Mouse (Mus musculus): Measurements from ENCODE around the gene Il4ra. TPM values are rescaled to one million over a fixed set of nuclear protein-coding genes. Genes with fewer than 3 reads are reported as not detected.

Il4ra gene
- polyA plus RNA-seq, 1 experiment, result 23.0 TPM

- H3K27ac ChIP-seq (ENCODE audit: control insufficient read depth, insufficient read depth, low read depth, low read length, poor library complexity), result no peak overlapping the region
- H3K4me1 ChIP-seq (ENCODE audit: control insufficient read depth, insufficient read depth, low read length), result peaks cover 1% of the 10 kb centered on the region; the same call in 1 of the 2 replicates
- TF ChIP-seq POLR2A (IDR thresholded peaks at IDR 0.05; ENCODE audit: borderline replicate concordance, control insufficient read depth, low read depth, low read length) (no peak), CTCF (IDR thresholded peaks at IDR 0.05; ENCODE audit: control insufficient read depth, insufficient read depth, low read length) (no peak)
- WGBS, result 84% methylated on average over 5 of the region's 5 CpGs
- no peak overlapping the region for H3K4me3 ChIP-seq (replicated peaks; ENCODE audit: control insufficient read depth, low read depth, low read length)
Measured at GRCm38 (mm10) chr7:125515081-125515853, 36.7 kb upstream of the Il4ra start.

DNA sequence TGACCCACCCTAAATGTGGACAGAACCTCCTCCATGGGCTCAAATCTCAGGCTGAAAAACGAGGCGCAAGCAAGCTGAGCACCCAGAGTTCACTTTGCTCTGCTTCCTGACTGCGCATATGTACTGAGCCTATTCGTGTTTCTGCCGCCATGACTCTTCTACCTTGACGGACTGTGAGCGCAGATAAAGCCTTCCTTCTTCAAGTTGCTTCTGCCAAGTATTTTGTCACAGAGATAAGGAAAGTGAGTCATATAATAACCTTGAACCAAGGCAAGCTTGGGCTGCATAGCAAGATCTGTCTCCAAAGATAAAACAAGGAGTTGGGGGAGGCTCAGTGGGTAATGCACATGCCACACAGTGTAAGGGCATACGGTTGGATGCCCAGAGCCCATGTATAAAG, 35.2 kb upstream of the Il4ra start:
- Histone ChIP-seq H3K27ac (ENCODE audit: control insufficient read depth, insufficient read depth, low read depth, low read length, poor library complexity) (peak overlapping the region; percentile 48; the same call in 1 of the 2 replicates), H3K4me1 (ENCODE audit: control insufficient read depth, insufficient read depth, low read length) (peaks cover 1% of the 10 kb centered on the region; the same call in 1 of the 2 replicates)
- 69% methylated on average over 8 of the region's 8 CpGs for WGBS

GRCm38 (mm10) chr7:125517470-125517869, 34.5 kb upstream of the Il4ra start:
- TF ChIP-seq POLR2A (IDR thresholded peaks at IDR 0.05; ENCODE audit: borderline replicate concordance, control insufficient read depth, low read depth, low read length) (no peak), CTCF (IDR thresholded peaks at IDR 0.05; ENCODE audit: control insufficient read depth, insufficient read depth, low read length) (no peak)
- no peak overlapping the region for H3K4me3 ChIP-seq (replicated peaks; ENCODE audit: control insufficient read depth, low read depth, low read length)
- WGBS, result 91% methylated on average over 6 of the region's 6 CpGs
- no peak overlapping the region for H3K27ac ChIP-seq (ENCODE audit: control insufficient read depth, insufficient read depth, low read depth, low read length, poor library complexity)
- H3K4me1 ChIP-seq (ENCODE audit: control insufficient read depth, insufficient read depth, low read length), result no peaks in the 10 kb centered on the region; the same call in 1 of the 2 replicates

More for the DNA sequence above, 35.2 kb upstream of the Il4ra start:
- H3K4me3 ChIP-seq (replicated peaks; ENCODE audit: control insufficient read depth, low read depth, low read length), result no peak overlapping the region
- no peak for TF ChIP-seq POLR2A (IDR thresholded peaks at IDR 0.05; ENCODE audit: borderline replicate concordance, control insufficient read depth, low read depth, low read length)
- no peak for TF ChIP-seq CTCF (IDR thresholded peaks at IDR 0.05; ENCODE audit: control insufficient read depth, insufficient read depth, low read length)

GRCm38 (mm10) chr7:125519715-125520114, 32.2 kb upstream of the Il4ra start:
- no peaks in the 10 kb centered on the region; the same call in 1 of the 2 replicates for H3K4me1 ChIP-seq (ENCODE audit: control insufficient read depth, insufficient read depth, low read length)
- H3K27ac ChIP-seq (ENCODE audit: control insufficient read depth, insufficient read depth, low read depth, low read length, poor library complexity), result no peak overlapping the region
- TF ChIP-seq POLR2A (IDR thresholded peaks at IDR 0.05; ENCODE audit: borderline replicate concordance, control insufficient read depth, low read depth, low read length) (no peak), CTCF (IDR thresholded peaks at IDR 0.05; ENCODE audit: control insufficient read depth, insufficient read depth, low read length) (no peak)
- no peak overlapping the region for H3K4me3 ChIP-seq (replicated peaks; ENCODE audit: control insufficient read depth, low read depth, low read length)
- WGBS, result 73% methylated on average over 3 of the region's 3 CpGs

DNA sequence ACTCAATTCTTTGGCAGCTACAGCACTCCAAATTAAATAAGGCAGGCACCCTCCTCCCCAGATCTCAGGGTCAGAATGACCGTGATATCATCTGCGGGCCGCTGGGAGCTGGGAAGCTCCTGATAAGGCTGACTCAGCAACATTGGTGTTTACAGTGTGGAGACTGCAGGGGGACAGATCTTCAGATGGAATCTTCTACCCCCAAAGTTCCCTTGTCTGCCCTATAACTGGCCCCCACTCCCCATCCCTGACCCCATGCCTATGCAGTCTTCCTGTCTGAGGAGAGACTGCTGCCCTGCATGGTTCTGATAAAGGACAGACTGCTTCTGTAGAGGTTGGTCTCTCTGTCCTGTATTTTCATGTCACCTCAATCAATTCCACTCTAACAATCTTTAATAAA, 28.9 kb upstream of the Il4ra start:
- no peaks in the 10 kb centered on the region; the same call in 1 of the 2 replicates for H3K4me1 ChIP-seq (ENCODE audit: control insufficient read depth, insufficient read depth, low read length)
- no peak overlapping the region for H3K27ac ChIP-seq (ENCODE audit: control insufficient read depth, insufficient read depth, low read depth, low read length, poor library complexity)
- WGBS, result 46% methylated on average over 3 of the region's 3 CpGs

GRCm38 (mm10) chr7:125527186-125527585, 24.7 kb upstream of the Il4ra start:
- WGBS, result 87% methylated on average over 6 of the region's 6 CpGs
- Histone ChIP-seq H3K27ac (ENCODE audit: control insufficient read depth, insufficient read depth, low read depth, low read length, poor library complexity) (no peak overlapping the region), H3K4me1 (ENCODE audit: control insufficient read depth, insufficient read depth, low read length) (no peaks in the 10 kb centered on the region; the same call in 1 of the 2 replicates), H3K4me3 (replicated peaks; ENCODE audit: control insufficient read depth, low read depth, low read length) (no peak overlapping the region)
- TF ChIP-seq CTCF (IDR thresholded peaks at IDR 0.05; ENCODE audit: control insufficient read depth, insufficient read depth, low read length), result no peak
- TF ChIP-seq POLR2A (IDR thresholded peaks at IDR 0.05; ENCODE audit: borderline replicate concordance, control insufficient read depth, low read depth, low read length), result no peak

More for the DNA sequence above, 28.9 kb upstream of the Il4ra start:
- TF ChIP-seq CTCF (IDR thresholded peaks at IDR 0.05; ENCODE audit: control insufficient read depth, insufficient read depth, low read length), result no peak
- TF ChIP-seq POLR2A (IDR thresholded peaks at IDR 0.05; ENCODE audit: borderline replicate concordance, control insufficient read depth, low read depth, low read length), result no peak
- no peak overlapping the region for H3K4me3 ChIP-seq (replicated peaks; ENCODE audit: control insufficient read depth, low read depth, low read length)

GRCm38 (mm10) chr7:125527901-125528580, 23.9 kb upstream of the Il4ra start:
- no peak for TF ChIP-seq CTCF (IDR thresholded peaks at IDR 0.05; ENCODE audit: control insufficient read depth, insufficient read depth, low read length)
- no peak for TF ChIP-seq POLR2A (IDR thresholded peaks at IDR 0.05; ENCODE audit: borderline replicate concordance, control insufficient read depth, low read depth, low read length)
- no peaks in the 10 kb centered on the region; the same call in 1 of the 2 replicates for H3K4me1 ChIP-seq (ENCODE audit: control insufficient read depth, insufficient read depth, low read length)

DNA sequence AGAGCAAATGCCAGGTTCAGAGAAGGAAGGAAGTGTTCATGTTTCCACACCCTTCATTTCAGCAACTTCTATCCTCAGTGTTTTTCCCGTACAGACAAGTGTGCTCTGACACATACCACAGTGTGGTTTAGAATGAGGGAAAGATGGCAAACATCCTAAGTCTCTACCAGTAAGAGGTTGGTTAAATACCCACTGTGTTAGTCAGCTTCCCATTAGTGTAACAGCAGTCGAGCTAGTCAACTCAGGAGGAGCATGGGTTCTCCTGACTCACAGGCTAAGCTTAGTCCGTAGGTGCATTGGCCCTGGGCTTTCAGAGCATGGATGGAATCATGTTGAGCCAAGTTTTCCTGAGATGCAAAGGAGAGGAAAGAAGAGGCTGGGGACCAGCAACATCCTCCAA, 12.6 kb upstream of the Il4ra start:
- WGBS, result 16% methylated on average over 3 of the region's 3 CpGs
- H3K4me3 ChIP-seq (replicated peaks; ENCODE audit: control insufficient read depth, low read depth, low read length), result no peak overlapping the region
- no peak overlapping the region for H3K27ac ChIP-seq (ENCODE audit: control insufficient read depth, insufficient read depth, low read depth, low read length, poor library complexity)
- TF ChIP-seq CTCF (IDR thresholded peaks at IDR 0.05; ENCODE audit: control insufficient read depth, insufficient read depth, low read length) (no peak), POLR2A (IDR thresholded peaks at IDR 0.05; ENCODE audit: borderline replicate concordance, control insufficient read depth, low read depth, low read length) (no peak)
- peaks cover 18% of the 10 kb centered on the region for H3K4me1 ChIP-seq (ENCODE audit: control insufficient read depth, insufficient read depth, low read length)

More at GRCm38 (mm10) chr7:125527901-125528580, 23.9 kb upstream of the Il4ra start:
- Histone ChIP-seq H3K27ac (ENCODE audit: control insufficient read depth, insufficient read depth, low read depth, low read length, poor library complexity) (no peak overlapping the region), H3K4me3 (replicated peaks; ENCODE audit: control insufficient read depth, low read depth, low read length) (no peak overlapping the region)
- WGBS, result 81% methylated on average over 9 of the region's 9 CpGs

Measured in bone marrow, adult 2 months (tissue).